Mouse (Mus musculus) midbrain, embryonic 10.5 days (tissue): ENCODE measurements around the gene Atp6v1c2. TPM values are rescaled to one million over a fixed set of nuclear protein-coding genes. Genes with fewer than 3 reads are reported as not detected.

Experiments used
- DNase-seq: peaks from one replicate; pipeline ENCODE4 v3.0.0-alpha.2; 2017; ENCODE audit warnings: low spot score
- H3K27ac ChIP-seq: fragments of 300-500 bp; sonication (generic); replicated peaks from 2 replicates; pipeline ENCODE4 v1.5.1; 2016; ENCODE audit warnings: mild to moderate bottlenecking
- H3K27me3 ChIP-seq: fragments of 300-500 bp; sonication (generic); 2 replicates; pipeline ENCODE4 v1.6.1; 2016; ENCODE audit warnings: low read depth, mild to moderate bottlenecking; ENCODE audit not compliant: poor library complexity, severe bottlenecking
- H3K36me3 ChIP-seq: fragments of 300-500 bp; sonication (generic); 2 replicates; pipeline ENCODE4 v1.6.1; 2016; ENCODE audit warnings: mild to moderate bottlenecking, moderate library complexity
- H3K4me1 ChIP-seq: fragments of 300-500 bp; sonication (generic); 2 replicates; pipeline ENCODE4 v1.6.1; 2016
- H3K4me3 ChIP-seq: fragments of 300-500 bp; sonication (generic); 2 replicates; pipeline ENCODE4 v1.5.1; 2016; ENCODE audit warnings: mild to moderate bottlenecking, moderate library complexity
- H3K9me3 ChIP-seq: fragments of 300-500 bp; sonication (generic); replicated peaks from 2 replicates; pipeline ENCODE4 v1.6.1; 2016; ENCODE audit warnings: mild to moderate bottlenecking
- WGBS: fragments of 180-500 bp; shearing (Covaris S2); methylation state at CpG from one replicate; pipeline ENCODE4 v1.1.7; 2016; 5-methylcytosine and 5-hydroxymethylcytosine counted together
- polyA plus RNA-seq: library from polyadenylated mRNA; unstranded; fragments of >200 nt; fragmentation: Nextera tagmentation; extraction: Ambion mirVana; gene quantifications from 2 replicates; pipeline ENCODE4 v1.2.1, GENCODE M21; 2016

Gene Atp6v1c2
- polyA plus RNA-seq, 1 experiment from 2014 or later = 0.46 TPM

GRCm38 (mm10) chr12:17357795-17358194, 28.6 kb upstream of the Atp6v1c2 start:
- peaks cover 16% of the 10 kb centered on the region for H3K4me1 ChIP-seq
- H3K27me3 ChIP-seq = no peaks in the 10 kb centered on the region
- DNase-seq = no peak
- H3K36me3 ChIP-seq = peaks cover 99% of the 10 kb centered on the region
- H3K27ac ChIP-seq = no peak overlapping the region
- 95% methylated on average over 5 of the region's 5 CpGs for whole genome bisulfite sequencing
- H3K4me3 ChIP-seq = no peak overlapping the region
- no peaks in the 10 kb centered on the region for H3K9me3 ChIP-seq

- Histone ChIP-seq H3K9me3 (no peaks in the 10 kb centered on the region), H3K4me1 (peaks cover 16% of the 10 kb centered on the region), H3K36me3 (peaks cover 99% of the 10 kb centered on the region), H3K27ac (no peak overlapping the region), H3K27me3 (no peaks in the 10 kb centered on the region), H3K4me3 (no peak overlapping the region)
- DNase-seq = no peak
- WGBS = 88% methylated on average over 4 of the region's 4 CpGs
Measured at GRCm38 (mm10) chr12:17356853-17357252, 27.7 kb upstream of the Atp6v1c2 start.

- peaks cover 21% of the 10 kb centered on the region for H3K4me1 ChIP-seq
- DNase-seq = no peak
- H3K27ac ChIP-seq = no peak overlapping the region
- H3K27me3 ChIP-seq = no peaks in the 10 kb centered on the region
- H3K36me3 ChIP-seq = peaks cover 49% of the 10 kb centered on the region
- no peak overlapping the region for H3K4me3 ChIP-seq
- H3K9me3 ChIP-seq = no peaks in the 10 kb centered on the region
Measured at GRCm38 (mm10) chr12:17350106-17350505, 20.9 kb upstream of the Atp6v1c2 start.

- Histone ChIP-seq H3K4me3 (peak within 1 kb of the TSS; percentile 80), H3K4me1 (peaks cover 21% of the 10 kb centered on the region), H3K9me3 (no peaks in the 10 kb centered on the region), H3K27ac (peak within 1 kb of the TSS; percentile 83), H3K27me3 (no peaks in the 10 kb centered on the region), H3K36me3 (peaks cover 31% of the 10 kb centered on the region)
- DNase-seq = peak; percentile 90
- WGBS = under 1% methylated on average over 42 of the region's 42 CpGs
Measured at GRCm38 (mm10) chr12:17348048-17349036, 19.2 kb upstream of the Atp6v1c2 start, which contains the start of gene Nol10. TSS of gene Nol10 (plus strand) at chr12:17348458.

- Histone ChIP-seq H3K27me3 (no peaks in the 10 kb centered on the region), H3K36me3 (peaks cover 23% of the 10 kb centered on the region), H3K4me3 (peak overlapping the region; percentile 80), H3K9me3 (no peaks in the 10 kb centered on the region), H3K4me1 (peaks cover 21% of the 10 kb centered on the region), H3K27ac (peak overlapping the region; percentile 83)
- DNase-seq = peak; percentile 14
- 40% methylated on average over 11 of the region's 11 CpGs for WGBS
Measured at GRCm38 (mm10) chr12:17347327-17348047, 18.3 kb upstream of the Atp6v1c2 start.

GRCm38 (mm10) chr12:17339114-17339905, 10.2 kb upstream of the Atp6v1c2 start:
- WGBS = 73% methylated on average over 3 of the region's 3 CpGs
- H3K27me3 ChIP-seq = no peaks in the 10 kb centered on the region

GRCm38 (mm10) chr12:17338338-17338737, 9.2 kb upstream of the Atp6v1c2 start:
- H3K4me3 ChIP-seq = no peak overlapping the region
- DNase-seq = no peak
- WGBS = 78% methylated on average over 2 of the region's 2 CpGs
- H3K27ac ChIP-seq = no peak overlapping the region
- no peaks in the 10 kb centered on the region for H3K27me3 ChIP-seq
- H3K4me1 ChIP-seq = no peaks in the 10 kb centered on the region
- H3K36me3 ChIP-seq = no peaks in the 10 kb centered on the region
- no peaks in the 10 kb centered on the region for H3K9me3 ChIP-seq

More at GRCm38 (mm10) chr12:17339114-17339905, 10.2 kb upstream of the Atp6v1c2 start:
- Histone ChIP-seq H3K4me1 (no peaks in the 10 kb centered on the region), H3K4me3 (no peak overlapping the region), H3K36me3 (no peaks in the 10 kb centered on the region), H3K27ac (no peak overlapping the region), H3K9me3 (no peaks in the 10 kb centered on the region)
- DNase-seq = no peak

- no peak overlapping the region for H3K27ac ChIP-seq
- no peaks in the 10 kb centered on the region for H3K27me3 ChIP-seq
- H3K4me3 ChIP-seq = no peak overlapping the region
- no peaks in the 10 kb centered on the region for H3K4me1 ChIP-seq
- DNase-seq = no peak
- no peaks in the 10 kb centered on the region for H3K36me3 ChIP-seq
- no peaks in the 10 kb centered on the region for H3K9me3 ChIP-seq
- WGBS = 36% methylated on average over 1 of the region's 1 CpGs
Measured at GRCm38 (mm10) chr12:17333459-17333858, 4.3 kb upstream of the Atp6v1c2 start.

- 4% methylated on average over 51 of the region's 51 CpGs for WGBS
- H3K4me3 ChIP-seq = peak overlapping the region; percentile 62
- H3K36me3 ChIP-seq = no peaks in the 10 kb centered on the region
- DNase-seq = peak; percentile 57
- peak overlapping the region; percentile 63 for H3K27ac ChIP-seq
- peaks cover 14% of the 10 kb centered on the region for H3K4me1 ChIP-seq
- no peaks in the 10 kb centered on the region for H3K9me3 ChIP-seq
- peaks cover 54% of the 10 kb centered on the region for H3K27me3 ChIP-seq
Measured at GRCm38 (mm10) chr12:17324549-17325470, 4.3 kb downstream of the Atp6v1c2 start.

- 81% methylated on average over 3 of the region's 3 CpGs for WGBS
- H3K27me3 ChIP-seq = peaks cover 18% of the 10 kb centered on the region
- H3K36me3 ChIP-seq = no peaks in the 10 kb centered on the region
- no peaks in the 10 kb centered on the region for H3K4me1 ChIP-seq
- no peaks in the 10 kb centered on the region for H3K9me3 ChIP-seq
- H3K4me3 ChIP-seq = no peak overlapping the region
- no peak for DNase-seq
- H3K27ac ChIP-seq = no peak overlapping the region
Measured at GRCm38 (mm10) chr12:17318453-17318852, 10.7 kb downstream of the Atp6v1c2 start.

GRCm38 (mm10) chr12:17317970-17318369, 11.2 kb downstream of the Atp6v1c2 start:
- H3K27me3 ChIP-seq = peaks cover 13% of the 10 kb centered on the region
- no peaks in the 10 kb centered on the region for H3K4me1 ChIP-seq
- no peak overlapping the region for H3K4me3 ChIP-seq
- H3K36me3 ChIP-seq = no peaks in the 10 kb centered on the region
- DNase-seq = no peak
- H3K27ac ChIP-seq = no peak overlapping the region
- no peaks in the 10 kb centered on the region for H3K9me3 ChIP-seq
- WGBS = 78% methylated on average over 4 of the region's 4 CpGs
